Mouse (Mus musculus) cerebellum, postnatal 10 days (tissue): ENCODE data around the gene Rab43.

Source experiments
- DNase-seq, 2 experiments: peaks; one replicate each; pipeline ENCODE4 v3.0.0; 2021; ENCODE audit warnings: mixed read lengths in 2 of 2

Gene Rab43

DNA sequence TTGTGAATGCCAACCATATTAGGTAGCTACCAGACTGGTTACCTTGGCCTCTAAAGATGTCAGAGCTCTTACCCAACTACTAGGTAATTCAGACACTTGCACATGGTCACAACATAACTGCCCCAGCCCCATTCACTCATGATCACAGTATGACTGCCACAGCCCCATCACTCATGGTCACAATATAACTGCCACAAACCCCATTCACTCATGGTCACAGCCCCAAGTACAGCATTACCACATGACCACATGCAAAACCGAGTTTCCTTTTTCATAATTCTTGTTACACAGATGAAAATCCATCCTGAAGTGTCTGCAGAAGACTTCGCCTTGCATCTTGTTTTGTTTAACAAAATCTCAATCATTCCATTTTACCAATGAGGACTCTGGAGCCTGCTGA lies 63.9 kb downstream of the Rab43 start:
- DNase-seq = no peak

DNA sequence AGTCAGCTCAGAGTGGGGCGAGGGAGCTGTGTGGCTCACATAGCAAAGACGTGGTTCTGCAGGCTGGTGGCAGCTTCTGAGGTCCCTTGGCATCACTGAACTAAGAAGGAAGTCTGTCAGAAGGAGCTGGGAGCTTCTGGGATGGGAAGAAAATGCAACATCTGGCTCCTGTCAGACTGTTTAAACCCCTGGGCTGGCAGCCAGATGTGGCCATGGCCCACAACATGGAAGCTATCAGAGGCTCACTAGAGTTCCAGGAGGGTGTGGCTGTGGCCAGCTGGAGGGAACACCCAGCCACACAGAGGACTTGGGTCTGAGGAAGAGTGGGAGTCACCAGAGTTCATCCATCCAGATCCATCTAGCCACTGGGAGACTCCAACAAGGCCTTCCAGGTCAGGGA lies 65.1 kb downstream of the Rab43 start:
- no peak for DNase-seq

DNA sequence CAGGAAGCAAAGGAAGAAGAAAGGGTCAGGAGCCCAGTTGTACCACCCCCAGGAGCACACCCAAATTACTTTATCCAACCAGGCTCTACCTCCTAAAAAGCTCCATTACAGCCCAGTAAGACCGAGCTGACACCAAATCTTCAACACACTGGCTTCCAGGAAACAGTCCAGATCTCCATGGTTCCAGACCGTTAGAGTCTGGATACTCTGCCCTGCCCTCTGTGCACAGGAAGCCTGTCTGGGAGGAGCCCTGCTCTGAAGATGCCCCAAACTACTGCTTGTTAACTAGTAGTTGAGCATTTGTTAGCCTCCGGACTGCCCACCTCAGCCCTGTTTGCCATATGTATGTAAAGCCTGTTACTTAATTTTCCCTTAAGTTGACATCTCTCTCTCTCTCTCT lies 65.9 kb downstream of the Rab43 start:
- no peak for DNase-seq

- no peak for DNase-seq
Measured at GRCm38 (mm10) chr6:87745301-87745700, 66.7 kb downstream of the Rab43 start.

DNA sequence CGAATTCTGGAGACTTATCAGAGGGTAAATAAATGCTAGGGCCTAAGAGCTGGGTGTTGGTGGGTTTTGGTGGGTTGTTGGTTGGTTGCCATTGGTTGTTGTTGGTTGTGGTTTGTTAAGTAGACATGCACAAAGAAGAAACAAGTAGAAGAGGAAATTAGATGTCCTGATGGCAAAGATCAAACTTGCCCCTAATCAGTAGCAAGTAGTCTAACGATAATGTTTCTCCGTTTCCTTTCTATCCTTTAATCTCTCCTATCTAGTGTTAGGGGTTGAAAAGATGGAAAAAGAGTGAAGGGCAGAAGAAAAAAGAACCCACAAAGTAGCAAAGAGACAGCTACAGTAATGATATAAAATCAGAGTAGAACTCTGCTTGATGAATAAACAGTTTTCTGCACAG lies 67.3 kb downstream of the Rab43 start:
- DNase-seq = no peak

DNA sequence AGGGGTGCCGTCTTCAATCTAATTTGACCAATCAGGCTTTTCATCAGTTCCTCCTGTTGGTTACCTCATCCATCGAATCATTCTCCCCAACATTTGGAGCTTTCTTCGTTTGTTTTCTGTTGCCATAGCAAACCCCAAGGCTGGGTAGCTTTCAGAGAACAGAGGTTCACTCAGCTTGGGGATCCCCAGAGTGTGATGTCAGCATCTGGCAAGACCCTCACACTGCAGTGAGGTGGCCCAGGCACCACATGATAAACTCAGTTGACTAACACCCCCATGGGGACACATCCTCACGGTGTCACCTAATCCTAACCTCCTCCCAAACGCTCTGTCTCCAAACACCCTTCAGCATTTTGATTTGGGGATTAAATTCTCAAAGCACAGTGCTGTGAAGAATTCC lies 68.7 kb downstream of the Rab43 start:
- DNase-seq = no peak

GRCm38 (mm10) chr6:87742804-87743203 lies 69.2 kb downstream of the Rab43 start:
- DNase-seq = peak; percentile 30 to 50

- no peak for DNase-seq
Measured at GRCm38 (mm10) chr6:87741978-87742377, 70.0 kb downstream of the Rab43 start.

DNA sequence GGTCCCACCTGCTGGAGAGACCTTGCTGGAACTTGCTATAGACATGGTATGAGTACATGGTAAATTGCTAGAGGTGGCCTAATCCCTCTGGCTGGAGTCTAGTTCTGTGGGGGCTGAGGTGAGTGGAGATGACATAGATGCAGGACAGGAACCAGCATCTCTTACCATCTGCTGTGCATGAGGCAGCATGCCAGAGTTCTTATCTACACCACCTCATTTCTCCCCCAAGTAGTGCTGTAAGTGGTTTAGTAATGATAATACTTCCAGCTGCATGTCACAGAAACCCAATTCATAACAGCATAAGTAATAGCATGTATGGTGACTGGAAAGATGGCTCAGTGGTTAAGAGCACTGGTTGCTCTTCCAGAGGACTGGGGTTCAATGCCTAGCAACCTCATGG lies 71.5 kb downstream of the Rab43 start:
- DNase-seq = no peak

DNA sequence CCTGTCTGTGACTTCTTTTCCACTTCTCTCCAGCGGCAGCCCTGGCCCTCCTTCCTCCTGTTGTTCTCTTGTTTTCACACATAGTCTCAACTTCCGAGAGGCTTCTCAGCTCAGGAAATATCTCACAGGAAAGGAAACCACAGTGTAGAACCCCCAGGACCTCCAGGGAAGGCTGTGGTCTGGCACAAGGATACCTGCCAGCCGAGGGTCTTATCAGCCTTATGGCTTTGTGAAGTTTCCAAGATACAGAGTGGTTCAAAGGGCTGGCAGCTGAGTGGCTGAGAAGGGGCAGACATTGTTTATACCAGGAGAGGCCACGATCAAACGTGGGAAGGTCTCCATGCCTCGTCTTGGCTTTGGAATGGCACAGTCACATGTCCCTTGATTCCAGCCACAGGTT lies 72.1 kb downstream of the Rab43 start:
- no peak for DNase-seq
